Mouse (Mus musculus): ENCODE data around the gene Wipf2. TPM values are rescaled to one million over a fixed set of nuclear protein-coding genes. Genes with fewer than 3 reads are reported as not detected.

The Wipf2 gene
- total and polyA plus RNA-seq, 3 experiments = 2.9 to 7.1 TPM; not detected in 1

DNA sequence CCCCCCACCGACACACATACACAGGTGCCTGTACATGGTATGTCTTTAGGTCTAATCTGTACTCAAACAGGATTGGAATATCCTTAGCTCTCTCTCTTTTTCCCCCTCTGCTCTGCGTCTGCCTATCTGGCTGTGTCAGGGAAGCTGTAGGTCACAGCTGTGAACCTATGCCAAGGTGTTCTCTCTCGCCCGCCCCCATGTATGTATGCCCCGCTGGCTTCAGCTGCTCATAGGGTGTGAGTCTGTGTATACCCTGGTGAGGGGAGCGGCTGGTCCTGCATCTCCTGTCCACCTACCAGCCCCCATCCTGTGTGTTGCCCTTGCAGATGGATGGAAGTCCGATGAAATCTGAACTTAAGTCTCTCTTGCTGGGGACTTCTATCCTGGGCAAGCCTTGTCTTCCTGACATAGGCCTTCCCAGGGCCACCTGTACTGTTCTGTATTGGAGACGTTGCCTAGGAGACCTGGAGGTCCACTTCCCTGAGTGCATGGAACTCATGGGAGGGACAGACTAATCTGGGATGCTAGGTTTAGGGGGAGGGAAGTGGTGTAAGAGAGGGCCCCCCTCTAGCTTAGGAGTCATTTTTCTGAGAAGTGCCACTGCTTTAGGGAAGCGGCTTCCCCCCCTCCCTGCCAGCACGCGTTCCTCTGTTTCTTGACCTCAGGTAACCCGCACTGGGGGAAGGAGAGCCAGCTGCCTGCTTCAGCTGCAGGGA, 86.0 kb downstream of the Wipf2 start (continued):
- TF ChIP-seq NELFE (IDR thresholded peaks at IDR 0.05; ENCODE audit: low read depth, low read length) (no peak), SMC3 (IDR thresholded peaks at IDR 0.05; ENCODE audit: low read depth, low read length) (no peak), TAL1 (IDR thresholded peaks at IDR 0.05; ENCODE audit: low read length) (no peak), UBTF (IDR thresholded peaks at IDR 0.05; ENCODE audit: borderline replicate concordance, insufficient read depth, low read depth, low read length) (no peak), EP300 (IDR thresholded peaks at IDR 0.05; ENCODE audit: low read depth in 1 of 2, low read length in 2 of 2) (peak in 1 of 2 experiments; percentile 75; a peak in 2 of 4 replicates), MAZ (IDR thresholded peaks at IDR 0.05; ENCODE audit: low read depth, low read length) (peak; percentile 80), USF1 (IDR thresholded peaks at IDR 0.05; ENCODE audit: low read depth, low read length) (no peak), CTCF (IDR thresholded peaks at IDR 0.05 in 2 of 3, conservative IDR thresholded peaks at IDR 0.05 in 1 of 3; ENCODE audit: control insufficient read depth in 1 of 3, insufficient read depth in 1 of 3, low read depth in 2 of 3, low read length in 3 of 3, poor library complexity in 1 of 3, severe bottlenecking in 1 of 3) (no peak), BHLHE40 (IDR thresholded peaks at IDR 0.05; ENCODE audit: borderline replicate concordance, low read depth, low read length) (peak; percentile 50; the same call in 1 of the 2 replicates), TCF12 (IDR thresholded peaks at IDR 0.05; ENCODE audit: low read depth, low read length) (0 out of 2 replicates have a peak, but pooled peaks have one; percentile 10), RCOR1 (IDR thresholded peaks at IDR 0.05; ENCODE audit: low read depth, low read length) (no peak), TBP (IDR thresholded peaks at IDR 0.05; ENCODE audit: low read depth, low read length) (no peak), GATA1 (IDR thresholded peaks at IDR 0.05; ENCODE audit: low read depth, low read length) (no peak), POLR2A (IDR thresholded peaks at IDR 0.05; ENCODE audit: control insufficient read depth in 1 of 2, insufficient read depth in 1 of 2, low read depth in 1 of 2, low read length in 2 of 2, poor library complexity in 1 of 2) (no peak), E2F4 (IDR thresholded peaks at IDR 0.05; ENCODE audit: borderline replicate concordance, low read depth, low read length) (no peak), POLR2AphosphoS5 (IDR thresholded peaks at IDR 0.05; ENCODE audit: borderline replicate concordance, low read depth, low read length) (no peak), MYB (IDR thresholded peaks at IDR 0.05; ENCODE audit: low read depth, low read length) (no peak), KAT2A (conservative IDR thresholded peaks at IDR 0.05; ENCODE audit: low read depth, low read length) (no peak)

DNA sequence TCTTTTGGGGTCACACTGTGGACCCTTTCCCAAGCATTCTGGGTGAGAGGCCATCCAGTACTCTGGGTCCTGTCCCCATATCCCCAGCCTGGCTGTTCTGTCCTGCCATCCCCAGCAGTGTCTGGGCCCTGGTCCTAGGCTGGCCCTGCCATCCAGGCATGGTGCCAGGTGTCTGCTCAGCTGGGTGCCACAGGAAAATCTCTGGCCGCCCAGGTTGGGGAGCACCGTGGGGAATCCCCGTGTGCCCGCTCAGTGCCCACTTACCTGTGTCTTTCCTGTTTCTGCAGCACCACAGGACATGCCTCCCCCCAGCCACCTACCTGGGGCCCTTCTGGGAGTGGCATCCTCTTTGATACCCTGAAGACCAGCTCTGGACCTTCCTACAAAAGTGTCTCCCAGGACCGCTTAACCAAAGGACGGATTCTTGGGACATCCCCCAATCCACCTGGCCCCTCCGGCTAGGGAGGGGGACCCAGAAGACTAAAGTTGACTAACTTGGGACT, 86.6 kb downstream of the Wipf2 start:
- Histone ChIP-seq H3K27me3 (ENCODE audit: control insufficient read depth in 1 of 2, insufficient read depth in 2 of 2, low read length in 2 of 2) (no peaks in the 10 kb centered on the region), H3K9ac (ENCODE audit: control insufficient read depth, low read depth, low read length, poor library complexity, severe bottlenecking) (peak overlapping the region; percentile 6; the same call in 1 of the 2 replicates), H3K79me2 (ENCODE audit: control insufficient read depth, insufficient read depth, low read length, poor library complexity) (0 out of 2 replicates have a peak, but pooled peaks cover 2% of the 10 kb centered on the region), H3K4me1 (ENCODE audit: control insufficient read depth in 1 of 2, insufficient read depth in 2 of 2, low read length in 2 of 2) (peaks cover 27 to 49% of the 10 kb centered on the region in 2 experiments), H3K36me3 (ENCODE audit: control insufficient read depth in 1 of 2, insufficient read depth in 2 of 2, low read length in 2 of 2) (peaks cover 0 to 46% of the 10 kb centered on the region in 2 experiments; a peak in 2 of 4 replicates), H3K4me3 (ENCODE audit: control insufficient read depth in 1 of 2, insufficient read depth in 1 of 2, low read depth in 2 of 2, low read length in 2 of 2) (no peak overlapping the region), H3K27ac (ENCODE audit: control insufficient read depth, low read depth, low read length) (no peak overlapping the region), H3K9me3 (replicated peaks; ENCODE audit: insufficient read depth, low read length) (no peaks in the 10 kb centered on the region)
- DNase-seq (ENCODE audit: low read depth, low spot score) = no peak
- no peak for TF ChIP-seq MYC (IDR thresholded peaks at IDR 0.05; ENCODE audit: low read depth, low read length)
- TF ChIP-seq MAX (IDR thresholded peaks at IDR 0.05; ENCODE audit: low read length) = no peak
- TF ChIP-seq BHLHE40 (IDR thresholded peaks at IDR 0.05; ENCODE audit: borderline replicate concordance, low read depth, low read length) = no peak
- no peak for TF ChIP-seq GABPA (IDR thresholded peaks at IDR 0.05; ENCODE audit: low read depth, low read length)
- no peak for TF ChIP-seq MAZ (IDR thresholded peaks at IDR 0.05; ENCODE audit: low read depth, low read length)
- no peak for TF ChIP-seq SMC3 (IDR thresholded peaks at IDR 0.05; ENCODE audit: low read depth, low read length)
- TF ChIP-seq KAT2A (conservative IDR thresholded peaks at IDR 0.05; ENCODE audit: low read depth, low read length) = no peak
- no peak for TF ChIP-seq GATA1 (IDR thresholded peaks at IDR 0.05; ENCODE audit: low read depth, low read length)

All from MEL (cell line).